Mouse (Mus musculus): ENCODE measurements at regions not wholly inside any gene's neighbourhood (a gene's known extent, or its start where the extent isn't known, plus 50 kb on each side); places are given as distances from the start of the nearest gene placed in this dataset.

GRCm38 (mm10) chr10:67727580-67727979 is 178.8 kb upstream of the Ado start:
- WGBS: 88% methylated on average over 4 of the region's 4 CpGs
- Histone ChIP-seq H3K27ac (ENCODE audit: low read depth, low read length) (no peak overlapping the region), H3K4me3 (ENCODE audit: low read depth, low read length) (no peak overlapping the region), H3K9ac (ENCODE audit: low read length) (no peak overlapping the region), H3K9me3 (ENCODE audit: control insufficient read depth, low read length) (no peaks in the 10 kb centered on the region), H3K4me1 (replicated peaks; ENCODE audit: control insufficient read depth, insufficient read depth, low read length) (no peaks in the 10 kb centered on the region), H3K4me2 (ENCODE audit: low read depth, low read length, severe bottlenecking) (no peak overlapping the region), H3K27me3 (ENCODE audit: control insufficient read depth, insufficient read depth, low read length) (no peaks in the 10 kb centered on the region), H3K36me3 (ENCODE audit: control insufficient read depth, insufficient read depth, low read length) (no peaks in the 10 kb centered on the region)
- DNase-seq (ENCODE audit: low spot score): no peak
- no peak for ATAC-seq (replicated peaks; ENCODE audit: low FRiP score)

- WGBS: 93% methylated on average over 6 of the region's 6 CpGs
- ATAC-seq (replicated peaks; ENCODE audit: low FRiP score) (no peak), DNase-seq (ENCODE audit: low spot score) (no peak)
- no peaks in the 10 kb centered on the region for H3K27me3 ChIP-seq (ENCODE audit: control insufficient read depth, insufficient read depth, low read length)
- no peak overlapping the region for H3K27ac ChIP-seq (ENCODE audit: low read depth, low read length)
- no peaks in the 10 kb centered on the region for H3K9me3 ChIP-seq (ENCODE audit: control insufficient read depth, low read length)
- H3K9ac ChIP-seq (ENCODE audit: low read length): no peak overlapping the region
- H3K4me1 ChIP-seq (replicated peaks; ENCODE audit: control insufficient read depth, insufficient read depth, low read length): no peaks in the 10 kb centered on the region
- H3K4me3 ChIP-seq (ENCODE audit: low read depth, low read length): no peak overlapping the region
- H3K4me2 ChIP-seq (ENCODE audit: low read depth, low read length, severe bottlenecking): no peak overlapping the region
- H3K36me3 ChIP-seq (ENCODE audit: control insufficient read depth, insufficient read depth, low read length): no peaks in the 10 kb centered on the region
Observed at GRCm38 (mm10) chr10:67726796-67727195, 178.0 kb upstream of the Ado start.

GRCm38 (mm10) chr10:67726351-67726750 is 177.6 kb upstream of the Ado start:
- ATAC-seq (replicated peaks; ENCODE audit: low FRiP score): no peak
- Histone ChIP-seq H3K9ac (ENCODE audit: low read length) (no peak overlapping the region), H3K4me3 (ENCODE audit: low read depth, low read length) (no peak overlapping the region), H3K27me3 (ENCODE audit: control insufficient read depth, insufficient read depth, low read length) (no peaks in the 10 kb centered on the region), H3K4me1 (replicated peaks; ENCODE audit: control insufficient read depth, insufficient read depth, low read length) (no peaks in the 10 kb centered on the region), H3K36me3 (ENCODE audit: control insufficient read depth, insufficient read depth, low read length) (no peaks in the 10 kb centered on the region), H3K9me3 (ENCODE audit: control insufficient read depth, low read length) (no peaks in the 10 kb centered on the region), H3K4me2 (ENCODE audit: low read depth, low read length, severe bottlenecking) (no peak overlapping the region), H3K27ac (ENCODE audit: low read depth, low read length) (no peak overlapping the region)
- DNase-seq (ENCODE audit: low spot score): no peak
- WGBS: 79% methylated on average over 7 of the region's 7 CpGs

- H3K4me1 ChIP-seq (replicated peaks; ENCODE audit: control insufficient read depth, insufficient read depth, low read length): no peaks in the 10 kb centered on the region
- 45% methylated on average over 5 of the region's 5 CpGs for WGBS
- H3K9ac ChIP-seq (ENCODE audit: low read length): no peak overlapping the region
- no peaks in the 10 kb centered on the region for H3K36me3 ChIP-seq (ENCODE audit: control insufficient read depth, insufficient read depth, low read length)
- no peak overlapping the region for H3K4me3 ChIP-seq (ENCODE audit: low read depth, low read length)
- no peak for ATAC-seq (replicated peaks; ENCODE audit: low FRiP score)
- no peaks in the 10 kb centered on the region for H3K27me3 ChIP-seq (ENCODE audit: control insufficient read depth, insufficient read depth, low read length)
- no peak overlapping the region for H3K27ac ChIP-seq (ENCODE audit: low read depth, low read length)
- no peak for DNase-seq (ENCODE audit: low spot score)
- no peak overlapping the region for H3K4me2 ChIP-seq (ENCODE audit: low read depth, low read length, severe bottlenecking)
- no peaks in the 10 kb centered on the region for H3K9me3 ChIP-seq (ENCODE audit: control insufficient read depth, low read length)
Observed at GRCm38 (mm10) chr10:67721787-67722186, 173.0 kb upstream of the Ado start.

GRCm38 (mm10) chr10:67717506-67717905 is 168.8 kb upstream of the Ado start:
- DNase-seq (ENCODE audit: low spot score) (no peak), ATAC-seq (replicated peaks; ENCODE audit: low FRiP score) (no peak)
- Histone ChIP-seq H3K27ac (ENCODE audit: low read depth, low read length) (no peak overlapping the region), H3K36me3 (ENCODE audit: control insufficient read depth, insufficient read depth, low read length) (no peaks in the 10 kb centered on the region), H3K4me2 (ENCODE audit: low read depth, low read length, severe bottlenecking) (no peak overlapping the region), H3K9me3 (ENCODE audit: control insufficient read depth, low read length) (no peaks in the 10 kb centered on the region), H3K27me3 (ENCODE audit: control insufficient read depth, insufficient read depth, low read length) (no peaks in the 10 kb centered on the region), H3K4me1 (replicated peaks; ENCODE audit: control insufficient read depth, insufficient read depth, low read length) (no peaks in the 10 kb centered on the region), H3K9ac (ENCODE audit: low read length) (no peak overlapping the region), H3K4me3 (ENCODE audit: low read depth, low read length) (no peak overlapping the region)
- WGBS: 92% methylated on average over 7 of the region's 7 CpGs

- Histone ChIP-seq H3K9me3 (ENCODE audit: control insufficient read depth, low read length) (no peaks in the 10 kb centered on the region), H3K27me3 (ENCODE audit: control insufficient read depth, insufficient read depth, low read length) (no peaks in the 10 kb centered on the region), H3K36me3 (ENCODE audit: control insufficient read depth, insufficient read depth, low read length) (no peaks in the 10 kb centered on the region), H3K4me1 (replicated peaks; ENCODE audit: control insufficient read depth, insufficient read depth, low read length) (no peaks in the 10 kb centered on the region), H3K27ac (ENCODE audit: low read depth, low read length) (no peak overlapping the region), H3K4me2 (ENCODE audit: low read depth, low read length, severe bottlenecking) (no peak overlapping the region), H3K4me3 (ENCODE audit: low read depth, low read length) (no peak overlapping the region), H3K9ac (ENCODE audit: low read length) (no peak overlapping the region)
- DNase-seq (ENCODE audit: low spot score) (no peak), ATAC-seq (replicated peaks; ENCODE audit: low FRiP score) (no peak)
- WGBS: 91% methylated on average over 4 of the region's 4 CpGs
Observed at GRCm38 (mm10) chr10:67715046-67715445, 166.3 kb upstream of the Ado start.

- no peak for ATAC-seq (replicated peaks; ENCODE audit: low FRiP score)
- Histone ChIP-seq H3K9me3 (ENCODE audit: control insufficient read depth, low read length) (no peaks in the 10 kb centered on the region), H3K4me2 (ENCODE audit: low read depth, low read length, severe bottlenecking) (no peak overlapping the region), H3K36me3 (ENCODE audit: control insufficient read depth, insufficient read depth, low read length) (no peaks in the 10 kb centered on the region), H3K27ac (ENCODE audit: low read depth, low read length) (no peak overlapping the region), H3K4me3 (ENCODE audit: low read depth, low read length) (no peak overlapping the region), H3K4me1 (replicated peaks; ENCODE audit: control insufficient read depth, insufficient read depth, low read length) (no peaks in the 10 kb centered on the region), H3K9ac (ENCODE audit: low read length) (no peak overlapping the region), H3K27me3 (ENCODE audit: control insufficient read depth, insufficient read depth, low read length) (no peaks in the 10 kb centered on the region)
- 85% methylated on average over 10 of the region's 10 CpGs for WGBS
- DNase-seq (ENCODE audit: low spot score): no peak
Observed at GRCm38 (mm10) chr10:67713098-67713497, 164.3 kb upstream of the Ado start.

GRCm38 (mm10) chr10:67712665-67713064 is 163.9 kb upstream of the Ado start:
- no peaks in the 10 kb centered on the region for H3K36me3 ChIP-seq (ENCODE audit: control insufficient read depth, insufficient read depth, low read length)
- no peak overlapping the region for H3K27ac ChIP-seq (ENCODE audit: low read depth, low read length)
- 89% methylated on average over 6 of the region's 6 CpGs for WGBS
- H3K4me1 ChIP-seq (replicated peaks; ENCODE audit: control insufficient read depth, insufficient read depth, low read length): no peaks in the 10 kb centered on the region
- DNase-seq (ENCODE audit: low spot score) (no peak), ATAC-seq (replicated peaks; ENCODE audit: low FRiP score) (no peak)
- no peaks in the 10 kb centered on the region for H3K27me3 ChIP-seq (ENCODE audit: control insufficient read depth, insufficient read depth, low read length)
- H3K9me3 ChIP-seq (ENCODE audit: control insufficient read depth, low read length): no peaks in the 10 kb centered on the region
- H3K4me3 ChIP-seq (ENCODE audit: low read depth, low read length): no peak overlapping the region
- H3K9ac ChIP-seq (ENCODE audit: low read length): no peak overlapping the region
- no peak overlapping the region for H3K4me2 ChIP-seq (ENCODE audit: low read depth, low read length, severe bottlenecking)

- no peak overlapping the region for H3K4me3 ChIP-seq (ENCODE audit: low read depth, low read length)
- no peak for ATAC-seq (replicated peaks; ENCODE audit: low FRiP score)
- no peak overlapping the region for H3K27ac ChIP-seq (ENCODE audit: low read depth, low read length)
- no peak for DNase-seq (ENCODE audit: low spot score)
- WGBS: 89% methylated on average over 3 of the region's 3 CpGs
- no peaks in the 10 kb centered on the region for H3K36me3 ChIP-seq (ENCODE audit: control insufficient read depth, insufficient read depth, low read length)
- H3K9ac ChIP-seq (ENCODE audit: low read length): no peak overlapping the region
- H3K27me3 ChIP-seq (ENCODE audit: control insufficient read depth, insufficient read depth, low read length): no peaks in the 10 kb centered on the region
- H3K9me3 ChIP-seq (ENCODE audit: control insufficient read depth, low read length): no peaks in the 10 kb centered on the region
- no peak overlapping the region for H3K4me2 ChIP-seq (ENCODE audit: low read depth, low read length, severe bottlenecking)
- H3K4me1 ChIP-seq (replicated peaks; ENCODE audit: control insufficient read depth, insufficient read depth, low read length): no peaks in the 10 kb centered on the region
Observed at GRCm38 (mm10) chr10:67711961-67712360, 163.2 kb upstream of the Ado start.

Data from forebrain, embryonic 11.5 days (tissue).